Mouse (Mus musculus) C2C12 (cell line): ENCODE results near the gene Myo10. TPM values are rescaled to one million over a fixed set of nuclear protein-coding genes. Genes with fewer than 3 reads are reported as not detected.
A peak's percentile ranks its signal among the peaks of the same experiment; 100 is the strongest.

Source experiments
- H3K27me3 ChIP-seq: one replicate; pipeline ENCODE4 v1.6.1; 2011; ENCODE audit not compliant: control insufficient read depth, insufficient read depth, insufficient read length
- H3K36me3 ChIP-seq: one replicate; pipeline ENCODE4 v1.6.1; 2011; ENCODE audit not compliant: control insufficient read depth, insufficient read depth
- H3K4me3 ChIP-seq: one replicate; pipeline ENCODE4 v1.5.1; 2011; ENCODE audit warnings: mild to moderate bottlenecking, control low read depth; ENCODE audit not compliant: poor library complexity, insufficient read depth, severe bottlenecking
- H3K79me2 ChIP-seq: one replicate; pipeline ENCODE4 v1.6.1; 2011; ENCODE audit not compliant: control insufficient read depth, insufficient read depth
- H3K79me3 ChIP-seq: one replicate; pipeline ENCODE4 v1.6.1; 2011; ENCODE audit warnings: low read depth, control low read depth
- H3ac ChIP-seq: one replicate; pipeline ENCODE3; 2011; ENCODE audit warnings: low read depth; ENCODE audit not compliant: control insufficient read depth, insufficient read length
- CEBPB ChIP-seq: IDR thresholded peaks from one replicate; pipeline ENCODE4 v1.6.1; 2011; ENCODE audit warnings: low read depth, mild to moderate bottlenecking, control low read depth, moderate library complexity
- CTCF ChIP-seq: IDR thresholded peaks from one replicate; pipeline ENCODE4 v1.5.1; 2011; ENCODE audit not compliant: control insufficient read depth, insufficient read depth, insufficient read length
- FOSL1 ChIP-seq: IDR thresholded peaks from one replicate; pipeline ENCODE4 v1.8.0; 2011; ENCODE audit warnings: mild to moderate bottlenecking, low read length; ENCODE audit not compliant: poor library complexity, insufficient read depth, severe bottlenecking
- MAX ChIP-seq: IDR thresholded peaks from one replicate; pipeline ENCODE4 v1.6.1; 2011; ENCODE audit warnings: mild to moderate bottlenecking, control low read depth
- MYOD1 ChIP-seq: IDR thresholded peaks from one replicate; pipeline ENCODE4 v1.6.1; 2011; ENCODE audit warnings: low read depth; ENCODE audit not compliant: control insufficient read depth, insufficient read length
- MYOG ChIP-seq: IDR thresholded peaks from one replicate; pipeline ENCODE4 v1.6.1; 2011; ENCODE audit not compliant: control insufficient read depth, insufficient read length; ENCODE audit errors: extremely low read depth
- USF1 ChIP-seq: IDR thresholded peaks from one replicate; pipeline ENCODE4 v1.6.1; 2011; ENCODE audit warnings: low read depth, mild to moderate bottlenecking, control low read depth, moderate library complexity
- polyA plus RNA-seq: library from polyadenylated mRNA; unstranded; fragments of >200 nt; fragmentation: generic; extraction: Trizol; gene quantifications from one replicate; pipeline ENCODE4 v1.2.1, GENCODE M21; 2012; ENCODE audit warnings: missing spikeins

Gene Myo10
- polyA plus RNA-seq, 1 experiment: 89.8 TPM

GRCm38 (mm10) chr15:25834282-25834681 is 212.0 kb downstream of the Myo10 start:
- no peaks in the 10 kb centered on the region for H3K79me2 ChIP-seq
- no peak overlapping the region for H3K4me3 ChIP-seq
- no peak overlapping the region for H3ac ChIP-seq
- H3K27me3 ChIP-seq: no peaks in the 10 kb centered on the region
- TF ChIP-seq FOSL1 (no peak), CEBPB (no peak), CTCF (no peak), MYOG (no peak)
- H3K36me3 ChIP-seq: no peaks in the 10 kb centered on the region
- H3K79me3 ChIP-seq: no peaks in the 10 kb centered on the region

- no peak overlapping the region for H3K4me3 ChIP-seq
- no peak overlapping the region for H3ac ChIP-seq
- no peaks in the 10 kb centered on the region for H3K27me3 ChIP-seq
- no peak for TF ChIP-seq MAX
- TF ChIP-seq USF1: no peak
- TF ChIP-seq MYOD1: no peak
- no peak for TF ChIP-seq CEBPB
- no peak for TF ChIP-seq MYOG
- TF ChIP-seq FOSL1: no peak
- no peak for TF ChIP-seq CTCF
- H3K79me2 ChIP-seq: no peaks in the 10 kb centered on the region
- H3K36me3 ChIP-seq: no peaks in the 10 kb centered on the region
- no peaks in the 10 kb centered on the region for H3K79me3 ChIP-seq
Measured at GRCm38 (mm10) chr15:25834920-25835674, 212.8 kb downstream of the Myo10 start.

- H3K36me3 ChIP-seq: peaks cover 3% of the 10 kb centered on the region
- no peaks in the 10 kb centered on the region for H3K27me3 ChIP-seq
- TF ChIP-seq CEBPB (no peak), MAX (no peak), MYOG (no peak), CTCF (no peak), MYOD1 (no peak), FOSL1 (no peak)
- H3ac ChIP-seq: peak overlapping the region; percentile 0
- H3K4me3 ChIP-seq: peak overlapping the region; percentile 83
- H3K79me3 ChIP-seq: peaks cover 17% of the 10 kb centered on the region
- H3K79me2 ChIP-seq: peaks cover 42% of the 10 kb centered on the region
Measured at GRCm38 (mm10) chr15:25842462-25843085, 220.2 kb downstream of the Myo10 start.

- Histone ChIP-seq H3K27me3 (no peaks in the 10 kb centered on the region), H3K79me2 (peaks cover 43% of the 10 kb centered on the region), H3K36me3 (peaks cover 3% of the 10 kb centered on the region), H3ac (peak within 1 kb of the TSS; percentile 80), H3K79me3 (peaks cover 19% of the 10 kb centered on the region), H3K4me3 (peak within 1 kb of the TSS; percentile 83)
- TF ChIP-seq CEBPB (no peak), MYOG (no peak), USF1 (peak; percentile 75), FOSL1 (no peak), MAX (peak; percentile 16), CTCF (no peak), MYOD1 (no peak)
Measured at GRCm38 (mm10) chr15:25843086-25843991, 221.0 kb downstream of the Myo10 start, which contains the start of gene Retreg1. Gene Retreg1, plus strand, starts transcription at chr15:25843180.

- no peaks in the 10 kb centered on the region for H3K27me3 ChIP-seq
- peaks cover 23% of the 10 kb centered on the region for H3K79me3 ChIP-seq
- peak overlapping the region; percentile 83 for H3K4me3 ChIP-seq
- no peak overlapping the region for H3ac ChIP-seq
- TF ChIP-seq MAX (no peak), USF1 (no peak), CTCF (no peak), MYOD1 (no peak), FOSL1 (no peak), CEBPB (no peak), MYOG (no peak)
- peaks cover 3% of the 10 kb centered on the region for H3K36me3 ChIP-seq
- H3K79me2 ChIP-seq: peaks cover 50% of the 10 kb centered on the region
Measured at GRCm38 (mm10) chr15:25844013-25844570, 221.8 kb downstream of the Myo10 start.
